Mouse (Mus musculus): ENCODE measurements around the gene Ccr10. TPM values are rescaled to one million over a fixed set of nuclear protein-coding genes. Genes with fewer than 3 reads are reported as not detected.

Ccr10 gene
- polyA plus RNA-seq, 1 experiment = 0.18 TPM

DNA sequence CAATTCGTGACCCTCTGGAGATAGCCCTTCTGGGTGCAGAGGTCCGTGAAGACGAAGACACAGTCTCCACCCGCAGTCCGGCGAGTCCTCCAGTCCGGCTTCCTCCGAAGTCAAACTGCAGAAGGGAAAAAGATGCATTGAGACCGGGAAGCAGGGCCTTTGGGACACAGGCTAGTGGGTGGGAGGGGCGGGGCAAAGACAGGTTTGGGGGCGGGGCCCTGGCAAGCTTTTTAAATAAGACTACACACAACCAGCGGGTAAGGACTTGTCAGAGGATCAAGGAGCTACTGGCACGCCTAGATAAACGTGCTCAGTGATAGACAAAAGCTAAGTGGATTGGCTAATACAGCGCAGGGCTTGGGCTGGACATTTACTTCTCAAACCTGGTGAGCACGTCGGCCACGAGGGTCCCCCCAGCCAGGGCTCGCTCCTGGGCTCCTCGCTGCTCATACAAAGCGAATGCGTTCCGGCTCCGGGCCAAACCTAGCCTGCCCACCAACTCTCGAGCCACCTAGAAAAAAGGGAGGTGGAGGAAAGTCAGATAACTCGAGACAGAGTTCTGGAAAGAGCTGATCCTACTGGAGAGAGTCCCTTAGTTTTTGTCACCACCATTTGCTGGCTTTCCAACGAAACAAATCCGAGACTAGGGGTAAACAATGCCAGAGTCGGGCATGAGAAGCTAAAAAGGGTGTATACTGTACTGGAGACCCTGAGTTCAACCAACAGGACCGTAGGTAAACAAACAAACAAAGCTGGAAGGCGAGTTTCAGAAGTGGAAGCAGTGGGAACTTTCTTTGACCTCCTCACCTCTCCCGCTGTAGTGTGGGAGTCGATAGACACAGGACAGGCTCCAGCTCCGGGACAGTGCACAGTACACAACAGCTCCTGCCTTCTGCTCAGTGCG lies 10.3 kb downstream of the Ccr10 start:
- H3K36me3 ChIP-seq (ENCODE audit: control insufficient read depth, insufficient read depth) = peaks cover 53% of the 10 kb centered on the region
- TF ChIP-seq MYOD1 (IDR thresholded peaks at IDR 0.05; ENCODE audit: control insufficient read depth, insufficient read length, low read depth) (no peak), MYOG (IDR thresholded peaks at IDR 0.05; ENCODE audit: control insufficient read depth, extremely low read depth, insufficient read length) (no peak), USF1 (IDR thresholded peaks at IDR 0.05; ENCODE audit: low read depth) (no peak), MAX (IDR thresholded peaks at IDR 0.05) (no peak), CTCF (IDR thresholded peaks at IDR 0.05; ENCODE audit: control insufficient read depth, insufficient read depth, insufficient read length) (no peak), FOSL1 (IDR thresholded peaks at IDR 0.05; ENCODE audit: insufficient read depth, low read length, poor library complexity, severe bottlenecking) (no peak), CEBPB (IDR thresholded peaks at IDR 0.05; ENCODE audit: low read depth) (no peak)
- H3K79me3 ChIP-seq (ENCODE audit: low read depth) = peaks cover 13% of the 10 kb centered on the region
- H3K79me2 ChIP-seq (ENCODE audit: control insufficient read depth, insufficient read depth) = peaks cover 21% of the 10 kb centered on the region
- H3ac ChIP-seq (ENCODE audit: control insufficient read depth, insufficient read length, low read depth) = no peak overlapping the region
- no peak overlapping the region for H3K4me3 ChIP-seq (ENCODE audit: insufficient read depth, poor library complexity, severe bottlenecking)
- no peaks in the 10 kb centered on the region for H3K27me3 ChIP-seq (ENCODE audit: control insufficient read depth, insufficient read depth, insufficient read length)

DNA sequence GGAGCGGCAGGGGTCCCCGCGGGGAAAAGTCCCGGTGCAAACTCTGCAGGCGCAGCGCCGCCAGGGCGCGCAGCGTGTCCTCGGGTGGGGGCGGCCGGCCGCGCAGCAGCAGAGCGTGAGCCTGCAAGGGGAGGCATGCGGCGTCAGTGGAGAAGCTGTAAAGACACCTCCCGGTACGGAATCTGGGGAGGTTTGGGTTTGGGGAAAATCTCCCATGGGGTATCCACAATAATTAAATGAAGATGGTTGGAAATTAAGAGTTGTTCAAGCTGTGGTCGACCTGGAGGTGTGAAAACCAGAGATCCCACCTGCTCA lies 10.9 kb downstream of the Ccr10 start:
- no peaks in the 10 kb centered on the region for H3K27me3 ChIP-seq (ENCODE audit: control insufficient read depth, insufficient read depth, insufficient read length)

DNA sequence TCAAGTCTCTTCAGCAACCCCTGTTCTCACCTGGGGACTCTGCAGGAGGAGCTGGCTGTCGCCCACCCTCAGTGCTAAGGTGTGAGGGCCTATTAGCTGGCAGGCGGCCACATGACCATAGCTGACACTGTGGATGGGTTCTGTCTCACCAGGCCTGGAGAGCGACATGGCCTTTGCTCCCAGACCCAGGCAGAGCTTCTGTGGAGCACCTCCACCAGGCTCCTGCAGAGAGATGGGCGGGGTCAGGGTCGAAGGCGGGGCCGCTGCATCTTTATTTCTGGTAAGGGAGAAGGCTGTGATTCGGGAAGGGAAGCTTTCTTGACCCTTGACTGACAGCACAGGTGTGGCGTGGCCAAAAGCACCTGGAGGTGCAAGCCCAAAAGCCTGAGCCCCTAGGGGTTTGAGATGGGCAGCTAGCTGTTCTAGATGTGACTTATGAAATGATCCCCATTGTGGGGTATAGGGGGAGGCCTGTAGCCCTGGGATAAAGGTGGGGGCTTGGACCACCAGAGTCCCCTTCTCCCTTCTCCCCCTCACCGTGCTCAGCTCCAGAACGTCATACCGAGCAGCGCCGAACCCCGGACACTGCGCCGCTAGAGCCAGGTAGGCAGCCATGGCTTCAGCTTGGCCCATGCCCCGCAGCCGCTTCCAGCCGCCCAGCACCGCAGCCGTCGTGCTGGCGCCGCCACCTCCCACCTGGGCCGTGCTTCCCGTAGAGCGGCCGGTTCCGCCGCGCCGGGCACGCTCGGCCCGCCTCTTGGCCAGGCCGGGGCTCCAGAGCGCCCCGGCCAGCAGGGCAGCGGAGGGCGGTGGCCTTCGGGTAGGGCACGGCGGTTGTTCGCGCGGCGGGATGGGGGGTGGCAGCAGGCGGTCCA lies 11.5 kb downstream of the Ccr10 start:
- no peak for TF ChIP-seq MAX (IDR thresholded peaks at IDR 0.05)
- no peak for TF ChIP-seq MYOD1 (IDR thresholded peaks at IDR 0.05; ENCODE audit: control insufficient read depth, insufficient read length, low read depth)
- TF ChIP-seq MYOG (IDR thresholded peaks at IDR 0.05; ENCODE audit: control insufficient read depth, extremely low read depth, insufficient read length) = no peak
- TF ChIP-seq CTCF (IDR thresholded peaks at IDR 0.05; ENCODE audit: control insufficient read depth, insufficient read depth, insufficient read length) = no peak
- TF ChIP-seq FOSL1 (IDR thresholded peaks at IDR 0.05; ENCODE audit: insufficient read depth, low read length, poor library complexity, severe bottlenecking) = no peak
- TF ChIP-seq CEBPB (IDR thresholded peaks at IDR 0.05; ENCODE audit: low read depth) = no peak
- TF ChIP-seq USF1 (IDR thresholded peaks at IDR 0.05; ENCODE audit: low read depth) = no peak
- peaks cover 9% of the 10 kb centered on the region for H3K79me2 ChIP-seq (ENCODE audit: control insufficient read depth, insufficient read depth)
- no peak overlapping the region for H3ac ChIP-seq (ENCODE audit: control insufficient read depth, insufficient read length, low read depth)
- no peaks in the 10 kb centered on the region for H3K27me3 ChIP-seq (ENCODE audit: control insufficient read depth, insufficient read depth, insufficient read length)
- no peak overlapping the region for H3K4me3 ChIP-seq (ENCODE audit: insufficient read depth, poor library complexity, severe bottlenecking)
- H3K36me3 ChIP-seq (ENCODE audit: control insufficient read depth, insufficient read depth) = peaks cover 53% of the 10 kb centered on the region
- H3K79me3 ChIP-seq (ENCODE audit: low read depth) = peaks cover under 1% of the 10 kb centered on the region

More for the DNA sequence above, 10.9 kb downstream of the Ccr10 start:
- H3K79me3 ChIP-seq (ENCODE audit: low read depth) = peaks cover 7% of the 10 kb centered on the region
- TF ChIP-seq MYOG (IDR thresholded peaks at IDR 0.05; ENCODE audit: control insufficient read depth, extremely low read depth, insufficient read length) (no peak), USF1 (IDR thresholded peaks at IDR 0.05; ENCODE audit: low read depth) (no peak), FOSL1 (IDR thresholded peaks at IDR 0.05; ENCODE audit: insufficient read depth, low read length, poor library complexity, severe bottlenecking) (no peak), MAX (IDR thresholded peaks at IDR 0.05) (no peak), CTCF (IDR thresholded peaks at IDR 0.05; ENCODE audit: control insufficient read depth, insufficient read depth, insufficient read length) (no peak), MYOD1 (IDR thresholded peaks at IDR 0.05; ENCODE audit: control insufficient read depth, insufficient read length, low read depth) (no peak), CEBPB (IDR thresholded peaks at IDR 0.05; ENCODE audit: low read depth) (no peak)
- peaks cover 15% of the 10 kb centered on the region for H3K79me2 ChIP-seq (ENCODE audit: control insufficient read depth, insufficient read depth)
- no peak overlapping the region for H3ac ChIP-seq (ENCODE audit: control insufficient read depth, insufficient read length, low read depth)
- no peak overlapping the region for H3K4me3 ChIP-seq (ENCODE audit: insufficient read depth, poor library complexity, severe bottlenecking)
- H3K36me3 ChIP-seq (ENCODE audit: control insufficient read depth, insufficient read depth) = peaks cover 53% of the 10 kb centered on the region

DNA sequence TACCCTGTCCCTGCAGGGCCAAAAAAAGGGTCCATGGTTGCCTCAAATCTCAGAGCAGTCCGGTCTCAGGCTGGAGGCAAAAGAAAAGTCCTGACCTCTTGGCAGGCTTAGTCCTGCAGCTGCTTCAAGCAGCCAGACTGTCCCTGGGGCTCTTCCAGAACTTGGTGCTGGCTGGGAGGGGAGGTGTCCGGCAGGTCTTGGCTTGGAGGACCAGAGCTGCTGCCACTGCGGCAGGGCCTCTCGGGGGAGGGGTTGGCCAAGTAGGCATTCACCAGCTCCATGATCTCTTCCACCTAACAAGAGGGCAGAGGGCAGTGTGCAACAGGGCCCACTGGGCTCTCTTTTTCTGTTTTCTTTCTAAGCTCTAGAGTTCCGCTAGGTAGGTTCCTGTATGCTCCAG lies 12.5 kb downstream of the Ccr10 start:
- Histone ChIP-seq H3K27me3 (ENCODE audit: control insufficient read depth, insufficient read depth, insufficient read length) (no peaks in the 10 kb centered on the region), H3K79me2 (ENCODE audit: control insufficient read depth, insufficient read depth) (no peaks in the 10 kb centered on the region), H3K79me3 (ENCODE audit: low read depth) (no peaks in the 10 kb centered on the region), H3ac (ENCODE audit: control insufficient read depth, insufficient read length, low read depth) (no peak overlapping the region), H3K4me3 (ENCODE audit: insufficient read depth, poor library complexity, severe bottlenecking) (no peak overlapping the region), H3K36me3 (ENCODE audit: control insufficient read depth, insufficient read depth) (peaks cover 53% of the 10 kb centered on the region)
- TF ChIP-seq USF1 (IDR thresholded peaks at IDR 0.05; ENCODE audit: low read depth) (no peak), MYOG (IDR thresholded peaks at IDR 0.05; ENCODE audit: control insufficient read depth, extremely low read depth, insufficient read length) (no peak), MAX (IDR thresholded peaks at IDR 0.05) (no peak), FOSL1 (IDR thresholded peaks at IDR 0.05; ENCODE audit: insufficient read depth, low read length, poor library complexity, severe bottlenecking) (no peak), CEBPB (IDR thresholded peaks at IDR 0.05; ENCODE audit: low read depth) (no peak), MYOD1 (IDR thresholded peaks at IDR 0.05; ENCODE audit: control insufficient read depth, insufficient read length, low read depth) (no peak), CTCF (IDR thresholded peaks at IDR 0.05; ENCODE audit: control insufficient read depth, insufficient read depth, insufficient read length) (no peak)

DNA sequence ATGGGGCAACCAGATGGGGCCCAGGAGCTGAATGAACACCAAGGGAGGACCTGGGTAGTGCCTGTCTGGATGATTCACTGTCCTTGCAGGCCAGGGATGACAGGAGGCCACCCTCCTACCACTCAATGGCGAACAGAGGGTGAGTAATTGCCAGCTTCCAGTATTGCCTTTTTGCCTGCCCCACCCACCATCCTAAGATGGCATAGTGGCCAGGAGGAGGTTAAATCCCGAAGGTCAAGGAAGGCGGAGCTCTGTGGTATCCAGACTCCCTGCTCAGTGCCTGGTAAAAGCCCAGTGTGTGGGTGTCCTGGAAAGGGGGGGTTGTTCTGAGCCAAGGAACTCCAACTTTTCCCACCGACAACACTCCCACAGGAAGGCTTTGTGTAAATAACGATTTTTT lies 12.9 kb downstream of the Ccr10 start:
- no peak overlapping the region for H3K4me3 ChIP-seq (ENCODE audit: insufficient read depth, poor library complexity, severe bottlenecking)
- H3K27me3 ChIP-seq (ENCODE audit: control insufficient read depth, insufficient read depth, insufficient read length) = no peaks in the 10 kb centered on the region
- no peaks in the 10 kb centered on the region for H3K79me2 ChIP-seq (ENCODE audit: control insufficient read depth, insufficient read depth)
- H3K79me3 ChIP-seq (ENCODE audit: low read depth) = no peaks in the 10 kb centered on the region
- TF ChIP-seq MYOG (IDR thresholded peaks at IDR 0.05; ENCODE audit: control insufficient read depth, extremely low read depth, insufficient read length) = no peak
- no peak for TF ChIP-seq USF1 (IDR thresholded peaks at IDR 0.05; ENCODE audit: low read depth)
- TF ChIP-seq CTCF (IDR thresholded peaks at IDR 0.05; ENCODE audit: control insufficient read depth, insufficient read depth, insufficient read length) = no peak
- TF ChIP-seq CEBPB (IDR thresholded peaks at IDR 0.05; ENCODE audit: low read depth) = no peak
- no peak for TF ChIP-seq FOSL1 (IDR thresholded peaks at IDR 0.05; ENCODE audit: insufficient read depth, low read length, poor library complexity, severe bottlenecking)
- TF ChIP-seq MYOD1 (IDR thresholded peaks at IDR 0.05; ENCODE audit: control insufficient read depth, insufficient read length, low read depth) = no peak
- no peak for TF ChIP-seq MAX (IDR thresholded peaks at IDR 0.05)
- peaks cover 49% of the 10 kb centered on the region for H3K36me3 ChIP-seq (ENCODE audit: control insufficient read depth, insufficient read depth)
- H3ac ChIP-seq (ENCODE audit: control insufficient read depth, insufficient read length, low read depth) = no peak overlapping the region
